Mouse (Mus musculus) embryonic facial prominence, embryonic 14.5 days (tissue): Measurements from ENCODE around the gene Olfr312. TPM values are rescaled to one million over a fixed set of nuclear protein-coding genes. Genes with fewer than 3 reads are reported as not detected.
"Not testable (repeated sequence)": the region's sequence is repeated elsewhere in the genome, so short reads cannot be mapped to it uniquely, and the experiment has no call there.

ENCODE experiments used
- ATAC-seq: fragments of 200-750 bp; cut with Nextera tagmentation; 2 replicates; pipeline ENCODE4 v1.8.0; 2017; ENCODE audit warnings: low read depth, moderate number of reproducible peaks, moderate TSS enrichment
- DNase-seq: peaks from one replicate; pipeline ENCODE4 v3.0.0-alpha.2; 2015; ENCODE audit warnings: low spot score
- H3K27ac ChIP-seq: fragments of 300-500 bp; sonication (generic); replicated peaks from 2 replicates; pipeline ENCODE4 v1.5.1; 2014; ENCODE audit warnings: low read depth, mild to moderate bottlenecking, low read length, moderate library complexity
- H3K27me3 ChIP-seq: fragments of 300-500 bp; sonication (generic); replicated peaks from 2 replicates; pipeline ENCODE4 v1.6.1; 2014; ENCODE audit warnings: low read length; ENCODE audit not compliant: control insufficient read depth, insufficient read depth
- H3K36me3 ChIP-seq: fragments of 300-500 bp; sonication (generic); 2 replicates; pipeline ENCODE4 v1.6.1; 2014; ENCODE audit warnings: low read length, mixed read lengths; ENCODE audit not compliant: control insufficient read depth, insufficient read depth
- H3K4me1 ChIP-seq: fragments of 300-500 bp; sonication (generic); 2 replicates; pipeline ENCODE4 v1.6.1; 2014; ENCODE audit warnings: antibody characterized with exemption, low read length; ENCODE audit not compliant: control insufficient read depth, insufficient read depth
- H3K4me2 ChIP-seq: fragments of 300-500 bp; sonication (generic); 2 replicates; pipeline ENCODE4 v1.6.1; 2014; ENCODE audit warnings: low read depth, mild to moderate bottlenecking, low read length, moderate library complexity, mixed read lengths
- H3K4me3 ChIP-seq: fragments of 300-500 bp; sonication (generic); 2 replicates; pipeline ENCODE4 v1.5.1; 2014; ENCODE audit warnings: low read depth, mild to moderate bottlenecking, low read length
- H3K9ac ChIP-seq: fragments of 300-500 bp; sonication (generic); 2 replicates; pipeline ENCODE4 v1.6.1; 2014; ENCODE audit warnings: low read depth, mild to moderate bottlenecking, low read length, moderate library complexity, mixed read lengths
- H3K9me3 ChIP-seq: fragments of 300-500 bp; sonication (generic); 2 replicates; pipeline ENCODE4 v1.6.1; 2016; ENCODE audit warnings: low read length; ENCODE audit not compliant: control insufficient read depth
- WGBS: fragments of 180-500 bp; shearing (Covaris S2); extraction: QIAGEN DNeasy Blood & Tissue Kit; methylation state at CpG from one replicate; pipeline ENCODE4 v1.1.7; 2014; 5-methylcytosine and 5-hydroxymethylcytosine counted together
- polyA plus RNA-seq: library from polyadenylated mRNA; unstranded; fragments of >200 nt; fragmentation: Nextera tagmentation; extraction: Ambion mirVana; gene quantifications from 2 replicates; pipeline ENCODE4 v1.2.1, GENCODE M21; 2014

Olfr312 gene
- polyA plus RNA-seq, 1 experiment from 2014 or later = not detected

- Histone ChIP-seq H3K4me2 (no peak overlapping the region), H3K27ac (no peak overlapping the region), H3K4me3 (no peak overlapping the region), H3K9ac (no peak overlapping the region), H3K27me3 (no peaks in the 10 kb centered on the region), H3K9me3 (no peaks in the 10 kb centered on the region), H3K36me3 (no peaks in the 10 kb centered on the region), H3K4me1 (no peaks in the 10 kb centered on the region)
- WGBS = 68% methylated on average over 7 of the region's 7 CpGs
- ATAC-seq = no peak
- DNase-seq = no peak
These were observed 32.2 kb upstream of the Olfr312 start for GRCm38 (mm10) chr11:58796850-58797249.

DNA sequence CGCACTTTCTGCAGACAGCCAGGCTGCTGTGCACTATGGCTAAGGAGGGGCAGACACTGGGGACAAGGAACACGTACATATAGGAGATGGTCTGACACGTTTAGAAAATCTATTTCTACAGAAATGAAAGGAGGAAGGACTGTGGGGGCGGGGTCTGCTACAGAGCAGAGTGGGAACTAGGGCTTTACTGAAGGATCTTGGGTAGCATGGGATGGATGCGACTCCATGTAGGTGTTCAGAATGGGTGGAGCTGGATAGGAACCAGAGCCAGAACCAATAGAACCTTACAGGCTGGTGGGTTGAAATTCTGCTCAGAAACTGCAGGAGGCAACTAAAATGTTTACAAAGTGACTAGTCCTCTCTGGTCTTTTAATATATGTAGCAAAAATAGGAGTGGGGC is 29.3 kb upstream of the Olfr312 start:
- H3K27me3 ChIP-seq = no peaks in the 10 kb centered on the region
- H3K4me3 ChIP-seq = no peak overlapping the region
- 70% methylated on average over 5 of the region's 5 CpGs for WGBS
- H3K4me2 ChIP-seq = no peak overlapping the region
- no peak overlapping the region for H3K9ac ChIP-seq
- ATAC-seq = no peak
- no peaks in the 10 kb centered on the region for H3K36me3 ChIP-seq
- DNase-seq = no peak
- H3K9me3 ChIP-seq = no peaks in the 10 kb centered on the region
- H3K27ac ChIP-seq = no peak overlapping the region
- no peaks in the 10 kb centered on the region for H3K4me1 ChIP-seq

- Histone ChIP-seq H3K4me3 (no peak within 1 kb of the TSS), H3K9me3 (no peaks in the 10 kb centered on the region), H3K27ac (no peak within 1 kb of the TSS), H3K36me3 (no peaks in the 10 kb centered on the region), H3K27me3 (no peaks in the 10 kb centered on the region), H3K9ac (no peak within 1 kb of the TSS), H3K4me1 (no peaks in the 10 kb centered on the region), H3K4me2 (0 out of 2 replicates have a peak within 1 kb of the TSS, but pooled peaks have one; percentile 10)
- ATAC-seq (peak; percentile 62; the same call in 1 of the 2 replicates), DNase-seq (peak; percentile 36)
- WGBS = 26% methylated on average over 14 of the region's 14 CpGs
These were observed 27.3 kb upstream of the Olfr312 start, which contains the start of gene Fam183b for GRCm38 (mm10) chr11:58801558-58802228. Gene Fam183b (minus strand): TSS chr11:58801960.

GRCm38 (mm10) chr11:58803871-58804270 is 25.2 kb upstream of the Olfr312 start:
- Histone ChIP-seq H3K27me3 (no peaks in the 10 kb centered on the region), H3K4me1 (no peaks in the 10 kb centered on the region), H3K4me3 (no peak overlapping the region), H3K9ac (no peak overlapping the region), H3K4me2 (no peak overlapping the region), H3K36me3 (no peaks in the 10 kb centered on the region), H3K27ac (no peak overlapping the region), H3K9me3 (no peaks in the 10 kb centered on the region)
- no peak for ATAC-seq
- no peak for DNase-seq
- 72% methylated on average over 4 of the region's 4 CpGs for WGBS

GRCm38 (mm10) chr11:58804393-58804792 is 24.6 kb upstream of the Olfr312 start:
- no peaks in the 10 kb centered on the region for H3K4me1 ChIP-seq
- no peak overlapping the region for H3K4me3 ChIP-seq
- H3K27me3 ChIP-seq = no peaks in the 10 kb centered on the region
- no peaks in the 10 kb centered on the region for H3K9me3 ChIP-seq
- no peaks in the 10 kb centered on the region for H3K36me3 ChIP-seq
- ATAC-seq (no peak), DNase-seq (no peak)
- H3K27ac ChIP-seq = no peak overlapping the region
- no peak overlapping the region for H3K9ac ChIP-seq
- H3K4me2 ChIP-seq = no peak overlapping the region
- WGBS = 74% methylated on average over 2 of the region's 2 CpGs

DNA sequence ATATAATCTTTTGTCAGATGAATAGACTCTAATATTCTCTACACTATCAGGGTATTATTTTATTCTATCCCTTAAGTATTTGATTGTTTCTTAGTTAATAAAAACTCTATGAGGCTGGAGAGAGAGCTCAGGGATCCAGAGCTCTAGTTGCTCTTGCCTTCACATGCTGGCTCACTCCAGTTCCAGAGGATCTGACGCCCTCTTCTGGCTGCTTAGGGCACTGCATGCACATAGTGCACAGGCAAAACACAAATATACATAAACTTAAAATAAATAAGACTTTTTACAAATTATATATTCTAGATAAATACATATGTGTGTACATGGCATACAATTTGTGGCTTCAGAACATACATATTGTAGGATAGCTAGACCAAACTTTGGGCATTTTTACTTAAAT is 17.0 kb upstream of the Olfr312 start:
- Histone ChIP-seq H3K36me3 (no peaks in the 10 kb centered on the region), H3K4me3 (no peak overlapping the region), H3K9me3 (no peaks in the 10 kb centered on the region), H3K4me1 (no peaks in the 10 kb centered on the region), H3K27me3 (no peaks in the 10 kb centered on the region), H3K27ac (no peak overlapping the region), H3K4me2 (no peak overlapping the region), H3K9ac (no peak overlapping the region)
- 5% methylated on average over 1 of the region's 1 CpGs for WGBS
- ATAC-seq = no peak
- no peak for DNase-seq

DNA sequence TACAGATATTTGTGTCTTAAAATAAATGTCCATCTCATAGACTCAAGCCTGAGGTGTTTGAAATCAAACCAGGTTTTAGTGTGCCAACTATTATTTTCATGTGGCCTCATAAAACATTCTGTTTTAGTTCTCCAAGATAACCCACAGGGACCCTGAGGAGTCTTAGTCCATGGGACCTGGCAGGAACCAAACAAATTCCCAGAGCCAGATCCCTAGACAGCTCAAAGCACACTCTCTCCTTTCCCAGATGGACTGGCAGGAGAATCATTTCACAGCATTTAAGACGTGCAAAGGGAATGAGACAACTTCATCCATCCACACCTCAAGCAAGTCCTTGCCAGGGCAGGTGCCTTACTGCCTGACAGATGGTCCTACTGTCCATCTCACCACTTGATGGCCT is 14.3 kb upstream of the Olfr312 start, which contains the start of gene Olfr313:
Gene Olfr313, plus strand, starts transcription at position 301 of the 400 bp plus-strand sequence.
- WGBS = 55% methylated on average over 1 of the region's 1 CpGs
- not testable (repeated sequence) for H3K27ac ChIP-seq, ATAC-seq, DNase-seq, H3K4me3 ChIP-seq, H3K9me3 ChIP-seq, H3K4me2 ChIP-seq, H3K36me3 ChIP-seq, H3K4me1 ChIP-seq, H3K27me3 ChIP-seq, H3K9ac ChIP-seq

GRCm38 (mm10) chr11:58815676-58816075 is 13.4 kb upstream of the Olfr312 start:
- WGBS = 83% methylated on average over 1 of the region's 1 CpGs
- Histone ChIP-seq H3K9ac (no peak overlapping the region), H3K4me3 (no peak overlapping the region), H3K27ac (no peak overlapping the region), H3K9me3 (no peaks in the 10 kb centered on the region), H3K27me3 (no peaks in the 10 kb centered on the region), H3K4me1 (no peaks in the 10 kb centered on the region), H3K4me2 (no peak overlapping the region), H3K36me3 (no peaks in the 10 kb centered on the region)
- no peak for DNase-seq
- no peak for ATAC-seq

DNA sequence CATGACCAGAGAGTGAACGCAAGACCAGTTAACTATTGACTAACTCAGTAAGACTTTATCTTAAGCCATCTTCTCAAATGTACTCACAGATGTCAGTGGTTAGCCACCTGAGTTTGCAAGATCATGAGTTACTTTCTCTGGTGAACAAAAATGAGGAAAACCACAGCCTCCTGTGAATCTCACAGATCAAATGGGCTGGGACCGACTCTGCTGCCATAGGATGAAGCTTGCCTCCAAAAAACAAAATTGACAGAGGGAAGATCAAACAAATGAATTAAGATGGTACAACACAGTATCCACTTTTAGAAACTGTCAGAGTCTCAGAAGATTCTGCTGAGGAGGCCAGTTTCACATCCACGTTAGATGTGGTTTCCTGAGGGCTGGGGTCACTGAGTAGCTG is 727 bp downstream of the Olfr312 start:
- H3K36me3 ChIP-seq = no peaks in the 10 kb centered on the region
- no peak overlapping the region for H3K9ac ChIP-seq
- H3K27ac ChIP-seq = no peak overlapping the region
- no peaks in the 10 kb centered on the region for H3K27me3 ChIP-seq
- H3K9me3 ChIP-seq = no peaks in the 10 kb centered on the region
- ATAC-seq = no peak
- WGBS = 69% methylated on average over 3 of the region's 3 CpGs
- no peak overlapping the region for H3K4me3 ChIP-seq
- DNase-seq = no peak
- H3K4me1 ChIP-seq = no peaks in the 10 kb centered on the region
- H3K4me2 ChIP-seq = no peak overlapping the region
